Mouse (Mus musculus): ENCODE results near the gene Polr1a. TPM values are rescaled to one million over a fixed set of nuclear protein-coding genes. Genes with fewer than 3 reads are reported as not detected.

Gene Polr1a
- 73.7 and 77.6 TPM in 2 replicates for total RNA-seq (2012; rRNA removed)
- 50.2 and 57.3 TPM in 2 replicates for total RNA-seq (2014; rRNA removed)
- 126 and 132 TPM in 2 replicates for polyA plus RNA-seq (2012; ENCODE audit: insufficient read length, low read depth)

DNA sequence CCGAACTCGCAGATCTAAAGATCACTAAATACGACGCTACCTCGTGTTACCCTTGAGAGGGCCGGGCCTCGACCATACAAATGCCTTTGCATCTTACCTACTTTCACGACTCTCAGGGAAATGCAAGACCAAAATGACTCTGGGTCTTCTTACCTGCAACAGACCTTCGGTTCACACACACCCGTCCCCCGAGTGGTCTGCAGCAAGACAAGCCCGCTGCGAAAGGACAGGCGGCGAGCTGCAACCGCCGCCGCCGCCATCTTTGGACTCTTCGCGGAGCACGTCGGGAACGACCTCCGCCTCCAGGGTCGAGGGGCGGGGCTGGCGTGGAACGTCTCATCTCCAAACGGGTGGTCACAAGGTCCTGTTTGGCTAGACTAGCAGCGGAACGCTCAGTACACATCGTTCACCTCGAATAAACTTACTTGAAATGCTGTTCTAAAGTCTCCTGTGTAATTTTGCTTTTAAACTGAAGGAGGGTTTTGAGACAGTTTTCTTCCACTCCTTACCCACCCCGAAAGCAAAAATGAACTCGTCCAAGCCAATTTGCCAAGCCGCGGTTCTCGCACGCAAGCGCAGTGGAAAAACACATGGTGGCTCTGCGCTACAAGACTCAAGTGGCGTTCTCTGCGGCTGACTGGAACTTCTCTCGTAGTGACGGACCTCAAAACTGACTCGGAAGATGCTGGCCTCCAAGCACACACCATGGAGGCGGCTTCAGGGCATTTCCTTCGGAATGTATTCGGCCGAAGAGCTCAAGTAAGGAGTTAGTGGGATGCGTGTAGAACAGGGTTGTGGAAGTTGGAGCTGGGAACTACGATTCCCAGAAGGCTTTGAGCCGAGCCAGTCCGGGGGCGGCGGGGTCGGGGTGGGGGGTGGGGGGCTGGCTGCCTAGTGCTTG, at the start of gene Polr1a, which contains the start of gene Ptcd3:
Gene Polr1a (plus strand): TSS at position 573 of the 901 bp plus-strand sequence.
Gene Ptcd3 (minus strand): TSS at position 270 of the 901 bp plus-strand sequence.
- Histone ChIP-seq H3K9me3 (replicated peaks; ENCODE audit: low read length) (no peaks in the 10 kb centered on the region), H3K4me1 (ENCODE audit: control insufficient read depth in 1 of 2, insufficient read depth in 2 of 2) (peaks cover 12 to 48% of the 10 kb centered on the region in 2 experiments), H3K4me3 (replicated peaks in 1 of 3; ENCODE audit: low read depth in 2 of 3, low read length in 2 of 3, poor library complexity in 1 of 3) (peak within 1 kb of the TSS; percentile 63 to 91 (median 65)), H3K4me2 (ENCODE audit: insufficient read depth, low read depth, poor library complexity, severe bottlenecking) (peak within 1 kb of the TSS; percentile 81), H3K36me3 (replicated peaks in 1 of 2; ENCODE audit: control insufficient read depth in 1 of 2, insufficient read depth in 1 of 2, low read length in 1 of 2) (peaks cover 25 to 57% of the 10 kb centered on the region in 2 experiments), H3K27me3 (replicated peaks) (no peaks in the 10 kb centered on the region), H3K79me2 (replicated peaks; ENCODE audit: control insufficient read depth, extremely low read depth, insufficient read depth, poor library complexity, severe bottlenecking) (peaks cover 80% of the 10 kb centered on the region), H3K9ac (ENCODE audit: insufficient read depth, low read depth) (peak within 1 kb of the TSS; percentile 84), H3K27ac (ENCODE audit: insufficient read depth, low read depth) (peak within 1 kb of the TSS; percentile 66)
- in situ Hi-C loops (cut with MboI; ENCODE audit: low pct_ligation_motif_present, low pct_unique_long_range_greater_than_20kb, low sequenced_read_pairs) (no loop called here), dilution Hi-C loops (cut with MboI; ENCODE audit: extremely low pct_ligation_motif_present, extremely low pct_unique_long_range_greater_than_20kb, low sequenced_read_pairs) (no loop called here)
- DNase-seq (ENCODE audit: extremely low read depth) = peak; percentile 92
- TF ChIP-seq UBTF (IDR thresholded peaks at IDR 0.05; ENCODE audit: low read depth, low read length) = no peak
- TF ChIP-seq CHD2 (IDR thresholded peaks at IDR 0.05; ENCODE audit: low read length) = peak; percentile 57
- TF ChIP-seq ZKSCAN1 (IDR thresholded peaks at IDR 0.05; ENCODE audit: borderline replicate concordance, low read depth, low read length) = no peak
- TF ChIP-seq JUND (conservative IDR thresholded peaks at IDR 0.05; ENCODE audit: low read depth, low read length) = 0 out of 2 replicates have a peak, but pooled peaks have one; percentile 29
- TF ChIP-seq USF1 (IDR thresholded peaks at IDR 0.05; ENCODE audit: low read depth, low read length) = no peak
- peak; percentile 96 for TF ChIP-seq POLR2A (IDR thresholded peaks at IDR 0.05; ENCODE audit: low read depth, low read length)
- TF ChIP-seq PAX5 (IDR thresholded peaks at IDR 0.05; ENCODE audit: low read length) = no peak
- TF ChIP-seq CTCF (conservative IDR thresholded peaks at IDR 0.05 in 1 of 2, IDR thresholded peaks at IDR 0.05 in 1 of 2; ENCODE audit: low read depth in 2 of 2, low read length in 2 of 2) = no peak
- TF ChIP-seq RCOR1 (conservative IDR thresholded peaks at IDR 0.05; ENCODE audit: low read depth, low read length) = peak; percentile 44; the same call in 1 of the 2 replicates
- peak; percentile 88 for TF ChIP-seq TCF12 (IDR thresholded peaks at IDR 0.05; ENCODE audit: low read depth, low read length)
- TF ChIP-seq MAFK (IDR thresholded peaks at IDR 0.05; ENCODE audit: insufficient replicate concordance, low read length) = 0 out of 2 replicates have a peak, but pooled peaks have one; percentile 38
- TF ChIP-seq RAD21 (IDR thresholded peaks at IDR 0.05; ENCODE audit: low read depth, low read length) = no peak
- TF ChIP-seq CHD1 (IDR thresholded peaks at IDR 0.05; ENCODE audit: low read depth, low read length) = peak; percentile 100
- peak; percentile 89 for TF ChIP-seq SIN3A (IDR thresholded peaks at IDR 0.05; ENCODE audit: low read length)
- 0 out of 2 replicates have a peak, but pooled peaks have one; percentile 14 for TF ChIP-seq ELF1 (IDR thresholded peaks at IDR 0.05; ENCODE audit: low read depth, low read length)
- peak; percentile 88 for TF ChIP-seq NELFE (IDR thresholded peaks at IDR 0.05; ENCODE audit: low read depth, low read length)
- TF ChIP-seq TBP (conservative IDR thresholded peaks at IDR 0.05; ENCODE audit: low read depth, low read length) = peak; percentile 83
- 0 out of 2 replicates have a peak, but pooled peaks have one; percentile 7 for TF ChIP-seq MAZ (IDR thresholded peaks at IDR 0.05; ENCODE audit: low read depth, low read length)
- TF ChIP-seq IRF4 (IDR thresholded peaks at IDR 0.05; ENCODE audit: low read depth, low read length) = no peak
- no peak; the same call in 1 of the 2 replicates for TF ChIP-seq GABPA (IDR thresholded peaks at IDR 0.05; ENCODE audit: insufficient replicate concordance, low read depth, low read length)
- peak; percentile 77 for TF ChIP-seq HCFC1 (IDR thresholded peaks at IDR 0.05; ENCODE audit: low read depth, low read length)
- TF ChIP-seq EP300 (IDR thresholded peaks at IDR 0.05; ENCODE audit: low read length) = no peak
- peak; percentile 91 for TF ChIP-seq MXI1 (IDR thresholded peaks at IDR 0.05; ENCODE audit: low read depth, low read length)
- peak; percentile 36; the same call in 1 of the 2 replicates for TF ChIP-seq MEF2A (IDR thresholded peaks at IDR 0.05; ENCODE audit: borderline replicate concordance, low read depth, low read length)
- TF ChIP-seq MAX (IDR thresholded peaks at IDR 0.05; ENCODE audit: low read length) = peak; percentile 81
- no peak for TF ChIP-seq ZC3H11A (IDR thresholded peaks at IDR 0.05; ENCODE audit: low read depth, low read length)
- TF ChIP-seq KAT2A (IDR thresholded peaks at IDR 0.05; ENCODE audit: insufficient replicate concordance, low read length) = peak; percentile 81; the same call in 1 of the 2 replicates
- TF ChIP-seq BHLHE40 (IDR thresholded peaks at IDR 0.05; ENCODE audit: low read depth, low read length) = peak; percentile 17; the same call in 1 of the 2 replicates
- TF ChIP-seq POLR2AphosphoS2 (IDR thresholded peaks at IDR 0.05; ENCODE audit: low read depth, low read length) = peak; percentile 89; the same call in 1 of the 2 replicates
- no peak for TF ChIP-seq ZNF384 (IDR thresholded peaks at IDR 0.05; ENCODE audit: low read depth, low read length)
- TF ChIP-seq ETS1 (conservative IDR thresholded peaks at IDR 0.05; ENCODE audit: low read depth, low read length) = no peak
- TF ChIP-seq SMC3 (IDR thresholded peaks at IDR 0.05; ENCODE audit: low read depth, low read length) = no peak
- no peak for TF ChIP-seq E2F4 (IDR thresholded peaks at IDR 0.05; ENCODE audit: insufficient replicate concordance, low read depth, low read length)
- peak; percentile 88 for TF ChIP-seq ZMIZ1 (IDR thresholded peaks at IDR 0.05; ENCODE audit: low read depth, low read length)
- TF ChIP-seq MYC (IDR thresholded peaks at IDR 0.05; ENCODE audit: low read depth, low read length) = peak; percentile 89
- no peak for TF ChIP-seq USF2 (conservative IDR thresholded peaks at IDR 0.05; ENCODE audit: low read depth, low read length)
- peak; percentile 94 for TF ChIP-seq NRF1 (IDR thresholded peaks at IDR 0.05; ENCODE audit: low read depth, low read length)
